Mouse (Mus musculus) embryonic facial prominence, embryonic 13.5 days (tissue): ENCODE data around the gene Macrod2. TPM values are rescaled to one million over a fixed set of nuclear protein-coding genes. Genes with fewer than 3 reads are reported as not detected.
A peak's percentile ranks its signal among the peaks of the same experiment; 100 is the strongest.

Experiments
- ATAC-seq: fragments of 200-750 bp; cut with Nextera tagmentation; 2 replicates; pipeline ENCODE4 v1.8.0; 2017; ENCODE audit warnings: low read depth; ENCODE audit not compliant: insufficient number of reproducible peaks, insufficient read depth, low FRiP score, low TSS enrichment
- H3K27ac ChIP-seq: fragments of 300-500 bp; sonication (generic); 2 replicates; pipeline ENCODE4 v1.5.1; 2015; ENCODE audit warnings: moderate library complexity, mild to moderate bottlenecking, inconsistent platforms
- H3K27me3 ChIP-seq: fragments of 300-500 bp; sonication (generic); 2 replicates; pipeline ENCODE4 v1.6.1; 2015; ENCODE audit warnings: mild to moderate bottlenecking, inconsistent platforms
- H3K36me3 ChIP-seq: fragments of 300-500 bp; sonication (generic); 2 replicates; pipeline ENCODE4 v1.6.1; 2015; ENCODE audit warnings: mild to moderate bottlenecking, inconsistent platforms
- H3K4me1 ChIP-seq: fragments of 300-500 bp; sonication (generic); 2 replicates; pipeline ENCODE4 v1.6.1; 2015; ENCODE audit warnings: inconsistent platforms
- H3K4me2 ChIP-seq: fragments of 300-500 bp; sonication (generic); 2 replicates; pipeline ENCODE4 v1.6.1; 2015; ENCODE audit warnings: moderate library complexity, mild to moderate bottlenecking, inconsistent platforms
- H3K4me3 ChIP-seq: fragments of 300-500 bp; sonication (generic); 2 replicates; pipeline ENCODE4 v1.5.1; 2015; ENCODE audit warnings: mild to moderate bottlenecking, inconsistent platforms
- H3K9ac ChIP-seq: fragments of 300-500 bp; sonication (generic); 2 replicates; pipeline ENCODE4 v1.6.1; 2015; ENCODE audit warnings: mild to moderate bottlenecking, inconsistent platforms
- H3K9me3 ChIP-seq: fragments of 300-500 bp; sonication (generic); 2 replicates; pipeline ENCODE4 v1.6.1; 2016; ENCODE audit warnings: inconsistent platforms
- WGBS: fragments of 180-500 bp; shearing (Covaris S2); methylation state at CpG from one replicate; pipeline ENCODE4 v1.1.7; 2015; ENCODE audit warnings: mixed read lengths; 5-methylcytosine and 5-hydroxymethylcytosine counted together
- polyA plus RNA-seq: library from polyadenylated mRNA; unstranded; fragments of >200 nt; fragmentation: Nextera tagmentation; extraction: Ambion mirVana; gene quantifications from 2 replicates; pipeline ENCODE4 v1.2.1, GENCODE M21; 2015

Macrod2 gene
- polyA plus RNA-seq, 1 experiment from 2014 or later: 44.8 TPM

- no peak overlapping the region for H3K9ac ChIP-seq
- ATAC-seq: no peak
- H3K4me3 ChIP-seq: no peak overlapping the region
- H3K36me3 ChIP-seq: no peaks in the 10 kb centered on the region
- 13% methylated on average over 2 of the region's 2 CpGs for WGBS
- H3K27me3 ChIP-seq: no peaks in the 10 kb centered on the region
- no peak overlapping the region for H3K4me2 ChIP-seq
- H3K4me1 ChIP-seq: no peaks in the 10 kb centered on the region
- no peaks in the 10 kb centered on the region for H3K9me3 ChIP-seq
- H3K27ac ChIP-seq: no peak overlapping the region
These were observed 424.4 kb downstream of the Macrod2 start for GRCm38 (mm10) chr2:140819391-140820120.

GRCm38 (mm10) chr2:140822378-140822777, 427.3 kb downstream of the Macrod2 start:
- H3K4me3 ChIP-seq: no peak overlapping the region
- no peaks in the 10 kb centered on the region for H3K27me3 ChIP-seq
- no peaks in the 10 kb centered on the region for H3K36me3 ChIP-seq
- no peak overlapping the region for H3K9ac ChIP-seq
- 95% methylated on average over 3 of the region's 3 CpGs for WGBS
- no peak for ATAC-seq
- H3K4me2 ChIP-seq: no peak overlapping the region
- no peaks in the 10 kb centered on the region for H3K4me1 ChIP-seq
- no peaks in the 10 kb centered on the region for H3K9me3 ChIP-seq
- H3K27ac ChIP-seq: no peak overlapping the region

GRCm38 (mm10) chr2:140826241-140826640, 431.1 kb downstream of the Macrod2 start:
- ATAC-seq: no peak
- H3K9ac ChIP-seq: no peak overlapping the region
- WGBS: 62% methylated on average over 2 of the region's 2 CpGs
- H3K27ac ChIP-seq: no peak overlapping the region
- no peaks in the 10 kb centered on the region for H3K9me3 ChIP-seq
- no peaks in the 10 kb centered on the region for H3K4me1 ChIP-seq
- no peak overlapping the region for H3K4me2 ChIP-seq
- H3K4me3 ChIP-seq: no peak overlapping the region
- H3K27me3 ChIP-seq: no peaks in the 10 kb centered on the region
- no peaks in the 10 kb centered on the region for H3K36me3 ChIP-seq

- ATAC-seq: no peak
- H3K4me2 ChIP-seq: no peak overlapping the region
- WGBS: 57% methylated on average over 5 of the region's 5 CpGs
- H3K27ac ChIP-seq: no peak overlapping the region
- H3K4me3 ChIP-seq: no peak overlapping the region
- no peaks in the 10 kb centered on the region for H3K27me3 ChIP-seq
- no peak overlapping the region for H3K9ac ChIP-seq
- no peaks in the 10 kb centered on the region for H3K36me3 ChIP-seq
- no peaks in the 10 kb centered on the region for H3K4me1 ChIP-seq
- no peaks in the 10 kb centered on the region for H3K9me3 ChIP-seq
These were observed 433.8 kb downstream of the Macrod2 start for GRCm38 (mm10) chr2:140828859-140829258.

- Histone ChIP-seq H3K27ac (no peak overlapping the region), H3K27me3 (no peaks in the 10 kb centered on the region), H3K36me3 (no peaks in the 10 kb centered on the region), H3K4me2 (no peak overlapping the region), H3K9ac (no peak overlapping the region), H3K4me1 (no peaks in the 10 kb centered on the region), H3K9me3 (no peaks in the 10 kb centered on the region), H3K4me3 (no peak overlapping the region)
- ATAC-seq: no peak
- 46% methylated on average over 3 of the region's 3 CpGs for WGBS
These were observed 435.0 kb downstream of the Macrod2 start for GRCm38 (mm10) chr2:140830086-140830485.

GRCm38 (mm10) chr2:140839371-140839770, 444.3 kb downstream of the Macrod2 start:
- WGBS: 7% methylated on average over 2 of the region's 2 CpGs

GRCm38 (mm10) chr2:140839880-140840279, 444.8 kb downstream of the Macrod2 start:
- peak overlapping the region; percentile 57; the same call in 1 of the 2 replicates for H3K27ac ChIP-seq
- H3K27me3 ChIP-seq: no peaks in the 10 kb centered on the region

More at GRCm38 (mm10) chr2:140839371-140839770, 444.3 kb downstream of the Macrod2 start:
- no peak overlapping the region for H3K4me3 ChIP-seq
- ATAC-seq: no peak
- no peaks in the 10 kb centered on the region for H3K27me3 ChIP-seq
- peaks cover 15% of the 10 kb centered on the region for H3K4me1 ChIP-seq
- H3K27ac ChIP-seq: peak overlapping the region; percentile 57; the same call in 1 of the 2 replicates
- no peak overlapping the region for H3K4me2 ChIP-seq
- no peaks in the 10 kb centered on the region for H3K36me3 ChIP-seq
- H3K9ac ChIP-seq: no peak overlapping the region
- H3K9me3 ChIP-seq: no peaks in the 10 kb centered on the region

GRCm38 (mm10) chr2:140844030-140844429, 448.9 kb downstream of the Macrod2 start:
- WGBS: 78% methylated on average over 5 of the region's 5 CpGs
- no peaks in the 10 kb centered on the region for H3K36me3 ChIP-seq

More at GRCm38 (mm10) chr2:140839880-140840279, 444.8 kb downstream of the Macrod2 start:
- no peaks in the 10 kb centered on the region for H3K36me3 ChIP-seq
- no peaks in the 10 kb centered on the region for H3K9me3 ChIP-seq
- no peak overlapping the region for H3K4me3 ChIP-seq
- peaks cover 15% of the 10 kb centered on the region for H3K4me1 ChIP-seq
- H3K9ac ChIP-seq: no peak overlapping the region
- 0 out of 2 replicates have a peak, but pooled peaks have one; percentile 52 for ATAC-seq
- H3K4me2 ChIP-seq: 0 out of 2 replicates have a peak overlapping the region, but pooled peaks have one; percentile 14
- WGBS: 15% methylated on average over 3 of the region's 3 CpGs

GRCm38 (mm10) chr2:140847817-140848428, 452.8 kb downstream of the Macrod2 start:
- Histone ChIP-seq H3K27me3 (no peaks in the 10 kb centered on the region), H3K4me3 (no peak overlapping the region), H3K4me2 (no peak overlapping the region), H3K36me3 (no peaks in the 10 kb centered on the region), H3K27ac (no peak overlapping the region), H3K9me3 (no peaks in the 10 kb centered on the region), H3K9ac (no peak overlapping the region), H3K4me1 (no peaks in the 10 kb centered on the region)
- ATAC-seq: no peak
- WGBS: 88% methylated on average over 5 of the region's 5 CpGs

More at GRCm38 (mm10) chr2:140844030-140844429, 448.9 kb downstream of the Macrod2 start:
- H3K27ac ChIP-seq: no peak overlapping the region
- H3K27me3 ChIP-seq: no peaks in the 10 kb centered on the region
- ATAC-seq: no peak
- no peak overlapping the region for H3K4me2 ChIP-seq
- no peak overlapping the region for H3K4me3 ChIP-seq
- peaks cover 15% of the 10 kb centered on the region for H3K4me1 ChIP-seq
- no peaks in the 10 kb centered on the region for H3K9me3 ChIP-seq
- H3K9ac ChIP-seq: no peak overlapping the region

- H3K27ac ChIP-seq: no peak overlapping the region
- 87% methylated on average over 9 of the region's 9 CpGs for WGBS
- no peaks in the 10 kb centered on the region for H3K9me3 ChIP-seq
- no peaks in the 10 kb centered on the region for H3K27me3 ChIP-seq
- H3K4me2 ChIP-seq: no peak overlapping the region
- H3K4me3 ChIP-seq: no peak overlapping the region
- no peak overlapping the region for H3K9ac ChIP-seq
- no peaks in the 10 kb centered on the region for H3K4me1 ChIP-seq
- ATAC-seq: no peak
- H3K36me3 ChIP-seq: no peaks in the 10 kb centered on the region
These were observed 458.4 kb downstream of the Macrod2 start for GRCm38 (mm10) chr2:140853538-140853937.

- Histone ChIP-seq H3K9ac (no peak overlapping the region), H3K27ac (no peak overlapping the region), H3K27me3 (no peaks in the 10 kb centered on the region), H3K4me3 (no peak overlapping the region), H3K36me3 (no peaks in the 10 kb centered on the region), H3K4me1 (no peaks in the 10 kb centered on the region), H3K4me2 (no peak overlapping the region), H3K9me3 (no peaks in the 10 kb centered on the region)
- 66% methylated on average over 1 of the region's 1 CpGs for WGBS
- ATAC-seq: no peak
These were observed 466.2 kb downstream of the Macrod2 start for GRCm38 (mm10) chr2:140861356-140861755.

- no peaks in the 10 kb centered on the region for H3K36me3 ChIP-seq
- H3K4me1 ChIP-seq: no peaks in the 10 kb centered on the region
- ATAC-seq: no peak
- H3K9me3 ChIP-seq: no peaks in the 10 kb centered on the region
- H3K27me3 ChIP-seq: no peaks in the 10 kb centered on the region
- no peak overlapping the region for H3K4me2 ChIP-seq
- no peak overlapping the region for H3K27ac ChIP-seq
- H3K9ac ChIP-seq: no peak overlapping the region
- WGBS: 68% methylated on average over 4 of the region's 4 CpGs
- H3K4me3 ChIP-seq: no peak overlapping the region
These were observed 467.6 kb downstream of the Macrod2 start for GRCm38 (mm10) chr2:140862736-140863135.
